Mouse (Mus musculus): ENCODE results near the gene Setd2. TPM values are rescaled to one million over a fixed set of nuclear protein-coding genes. Genes with fewer than 3 reads are reported as not detected.

Gene Setd2
- total and polyA plus RNA-seq, 2 experiments: 20.1 to 36.5 TPM

GRCm38 (mm10) chr9:110631651-110632275 lies 99.4 kb downstream of the Setd2 start:
- Histone ChIP-seq H3K27ac (replicated peaks; ENCODE audit: insufficient read depth, low read depth, low read length) (no peak overlapping the region), H3K9ac (ENCODE audit: low read depth, low read length) (no peak overlapping the region), H3K4me3 (ENCODE audit: insufficient read depth, low read depth, low read length) (no peak overlapping the region), H3K79me2 (ENCODE audit: control insufficient read depth, insufficient read depth, low read length) (no peaks in the 10 kb centered on the region), H3K36me3 (ENCODE audit: control insufficient read depth, insufficient read depth, low read length) (peaks cover 9% of the 10 kb centered on the region), H3K4me1 (ENCODE audit: control insufficient read depth, insufficient read depth, low read length) (no peaks in the 10 kb centered on the region), H3K27me3 (ENCODE audit: control insufficient read depth, insufficient read depth, low read length) (no peaks in the 10 kb centered on the region)
- no peak for DNase-seq (ENCODE audit: extremely low read depth, low read depth, low spot score)
- 88% methylated on average over 30 of the region's 30 CpGs for WGBS
- TF ChIP-seq POLR2A (IDR thresholded peaks at IDR 0.05; ENCODE audit: extremely low read depth, insufficient read depth, low read length): no peak
- TF ChIP-seq CTCF (IDR thresholded peaks at IDR 0.05; ENCODE audit: low read depth, low read length): no peak

GRCm38 (mm10) chr9:110632671-110633070 lies 100.3 kb downstream of the Setd2 start:
- TF ChIP-seq POLR2A (IDR thresholded peaks at IDR 0.05; ENCODE audit: extremely low read depth, insufficient read depth, low read length): no peak
- TF ChIP-seq CTCF (IDR thresholded peaks at IDR 0.05; ENCODE audit: low read depth, low read length): no peak
- H3K27me3 ChIP-seq (ENCODE audit: control insufficient read depth, insufficient read depth, low read length): no peaks in the 10 kb centered on the region
- no peak overlapping the region for H3K4me3 ChIP-seq (ENCODE audit: insufficient read depth, low read depth, low read length)
- WGBS: 95% methylated on average over 15 of the region's 15 CpGs
- no peak overlapping the region for H3K27ac ChIP-seq (replicated peaks; ENCODE audit: insufficient read depth, low read depth, low read length)
- peaks cover 7% of the 10 kb centered on the region; the same call in 1 of the 2 replicates for H3K36me3 ChIP-seq (ENCODE audit: control insufficient read depth, insufficient read depth, low read length)
- H3K4me1 ChIP-seq (ENCODE audit: control insufficient read depth, insufficient read depth, low read length): no peaks in the 10 kb centered on the region
- no peaks in the 10 kb centered on the region for H3K79me2 ChIP-seq (ENCODE audit: control insufficient read depth, insufficient read depth, low read length)
- no peak overlapping the region for H3K9ac ChIP-seq (ENCODE audit: low read depth, low read length)
- no peak for DNase-seq (ENCODE audit: extremely low read depth, low read depth, low spot score)

- no peak overlapping the region for H3K4me3 ChIP-seq (ENCODE audit: insufficient read depth, low read depth, low read length)
- H3K79me2 ChIP-seq (ENCODE audit: control insufficient read depth, insufficient read depth, low read length): no peaks in the 10 kb centered on the region
- H3K4me1 ChIP-seq (ENCODE audit: control insufficient read depth, insufficient read depth, low read length): no peaks in the 10 kb centered on the region
- H3K27ac ChIP-seq (replicated peaks; ENCODE audit: insufficient read depth, low read depth, low read length): no peak overlapping the region
- WGBS: 73% methylated on average over 17 of the region's 17 CpGs
- H3K27me3 ChIP-seq (ENCODE audit: control insufficient read depth, insufficient read depth, low read length): no peaks in the 10 kb centered on the region
- peaks cover 7% of the 10 kb centered on the region; the same call in 1 of the 2 replicates for H3K36me3 ChIP-seq (ENCODE audit: control insufficient read depth, insufficient read depth, low read length)
- no peak for TF ChIP-seq CTCF (IDR thresholded peaks at IDR 0.05; ENCODE audit: low read depth, low read length)
- TF ChIP-seq POLR2A (IDR thresholded peaks at IDR 0.05; ENCODE audit: extremely low read depth, insufficient read depth, low read length): no peak
- H3K9ac ChIP-seq (ENCODE audit: low read depth, low read length): no peak overlapping the region
- no peak for DNase-seq (ENCODE audit: extremely low read depth, low read depth, low spot score)
Observed at GRCm38 (mm10) chr9:110633882-110634281, 101.5 kb downstream of the Setd2 start.

GRCm38 (mm10) chr9:110635225-110635624 lies 102.8 kb downstream of the Setd2 start:
- H3K79me2 ChIP-seq (ENCODE audit: control insufficient read depth, insufficient read depth, low read length): no peaks in the 10 kb centered on the region
- TF ChIP-seq CTCF (IDR thresholded peaks at IDR 0.05; ENCODE audit: low read depth, low read length): peak; percentile 98
- no peak for TF ChIP-seq POLR2A (IDR thresholded peaks at IDR 0.05; ENCODE audit: extremely low read depth, insufficient read depth, low read length)
- DNase-seq (ENCODE audit: extremely low read depth, low read depth, low spot score): peak; percentile 44
- peaks cover 7% of the 10 kb centered on the region; the same call in 1 of the 2 replicates for H3K36me3 ChIP-seq (ENCODE audit: control insufficient read depth, insufficient read depth, low read length)
- no peak overlapping the region for H3K4me3 ChIP-seq (ENCODE audit: insufficient read depth, low read depth, low read length)
- H3K9ac ChIP-seq (ENCODE audit: low read depth, low read length): no peak overlapping the region
- H3K27me3 ChIP-seq (ENCODE audit: control insufficient read depth, insufficient read depth, low read length): no peaks in the 10 kb centered on the region
- H3K4me1 ChIP-seq (ENCODE audit: control insufficient read depth, insufficient read depth, low read length): no peaks in the 10 kb centered on the region
- 19% methylated on average over 19 of the region's 19 CpGs for WGBS
- H3K27ac ChIP-seq (replicated peaks; ENCODE audit: insufficient read depth, low read depth, low read length): no peak overlapping the region

GRCm38 (mm10) chr9:110638611-110639021 lies 106.2 kb downstream of the Setd2 start:
- no peaks in the 10 kb centered on the region for H3K27me3 ChIP-seq (ENCODE audit: control insufficient read depth, insufficient read depth, low read length)
- DNase-seq (ENCODE audit: extremely low read depth, low read depth, low spot score): no peak
- WGBS: 92% methylated on average over 10 of the region's 10 CpGs
- TF ChIP-seq CTCF (IDR thresholded peaks at IDR 0.05; ENCODE audit: low read depth, low read length) (no peak), POLR2A (IDR thresholded peaks at IDR 0.05; ENCODE audit: extremely low read depth, insufficient read depth, low read length) (no peak)
- H3K9ac ChIP-seq (ENCODE audit: low read depth, low read length): no peak overlapping the region
- H3K36me3 ChIP-seq (ENCODE audit: control insufficient read depth, insufficient read depth, low read length): peaks cover 4% of the 10 kb centered on the region; the same call in 1 of the 2 replicates
- no peak overlapping the region for H3K27ac ChIP-seq (replicated peaks; ENCODE audit: insufficient read depth, low read depth, low read length)
- no peaks in the 10 kb centered on the region for H3K79me2 ChIP-seq (ENCODE audit: control insufficient read depth, insufficient read depth, low read length)
- no peak overlapping the region for H3K4me3 ChIP-seq (ENCODE audit: insufficient read depth, low read depth, low read length)
- H3K4me1 ChIP-seq (ENCODE audit: control insufficient read depth, insufficient read depth, low read length): no peaks in the 10 kb centered on the region

GRCm38 (mm10) chr9:110641006-110641405 lies 108.6 kb downstream of the Setd2 start:
- TF ChIP-seq POLR2A (IDR thresholded peaks at IDR 0.05; ENCODE audit: extremely low read depth, insufficient read depth, low read length) (no peak), CTCF (IDR thresholded peaks at IDR 0.05; ENCODE audit: low read depth, low read length) (no peak)

More at GRCm38 (mm10) chr9:110641006-110641405, 108.6 kb downstream of the Setd2 start:
- H3K27me3 ChIP-seq (ENCODE audit: control insufficient read depth, insufficient read depth, low read length): no peaks in the 10 kb centered on the region
- H3K79me2 ChIP-seq (ENCODE audit: control insufficient read depth, insufficient read depth, low read length): no peaks in the 10 kb centered on the region
- no peak for DNase-seq (ENCODE audit: extremely low read depth, low read depth, low spot score)
- no peaks in the 10 kb centered on the region for H3K36me3 ChIP-seq (ENCODE audit: control insufficient read depth, insufficient read depth, low read length)
- no peak overlapping the region for H3K9ac ChIP-seq (ENCODE audit: low read depth, low read length)
- no peaks in the 10 kb centered on the region for H3K4me1 ChIP-seq (ENCODE audit: control insufficient read depth, insufficient read depth, low read length)
- H3K4me3 ChIP-seq (ENCODE audit: insufficient read depth, low read depth, low read length): no peak overlapping the region
- 85% methylated on average over 5 of the region's 5 CpGs for WGBS
- H3K27ac ChIP-seq (replicated peaks; ENCODE audit: insufficient read depth, low read depth, low read length): no peak overlapping the region
